Mouse (Mus musculus) MEL (cell line): ENCODE measurements around the gene Med12l. TPM values are rescaled to one million over a fixed set of nuclear protein-coding genes. Genes with fewer than 3 reads are reported as not detected.

Experiments
- DNase-seq: peaks from one replicate; pipeline ENCODE4 v3.0.0; 2011; ENCODE audit warnings: low read depth, low spot score
- H3K27ac ChIP-seq: 2 replicates; pipeline ENCODE4 v1.5.1; 2012; ENCODE audit warnings: low read depth, mild to moderate bottlenecking, control low read depth, low read length, moderate library complexity; ENCODE audit not compliant: control insufficient read depth
- H3K27me3 ChIP-seq, 2 experiments: fragments of 150-350 bp in 1 of 2; sonication (generic) in 1 of 2; 2 replicates each; pipeline ENCODE4 v1.6.1; 2012; ENCODE audit warnings: low read length in 2 of 2, mild to moderate bottlenecking in 2 of 2, improper control_type of control experiment in 1 of 2, moderate library complexity in 1 of 2; ENCODE audit not compliant: insufficient read depth in 2 of 2, control insufficient read depth in 1 of 2
- H3K36me3 ChIP-seq, 2 experiments: 2 replicates each; pipeline ENCODE4 v1.6.1; 2012 to 2014; ENCODE audit warnings: low read length in 2 of 2, improper control_type of control experiment in 1 of 2, inconsistent platforms in 1 of 2, mild to moderate bottlenecking in 1 of 2; ENCODE audit not compliant: insufficient read depth in 2 of 2, control insufficient read depth in 1 of 2
- H3K4me1 ChIP-seq, 2 experiments: fragments of 150-350 bp in 1 of 2; sonication (generic) in 1 of 2; 2 replicates each; pipeline ENCODE4 v1.6.1; 2012; ENCODE audit warnings: low read length in 2 of 2, improper control_type of control experiment in 1 of 2, mild to moderate bottlenecking in 1 of 2; ENCODE audit not compliant: insufficient read depth in 2 of 2, control insufficient read depth in 1 of 2
- H3K4me3 ChIP-seq, 2 experiments: fragments of 150-350 bp in 1 of 2; sonication (generic) in 1 of 2; 2 replicates each; pipeline ENCODE4 v1.5.1; 2012; ENCODE audit warnings: low read depth in 2 of 2, low read length in 2 of 2, mild to moderate bottlenecking in 2 of 2, moderate library complexity in 2 of 2, control low read depth in 1 of 2, improper control_type of control experiment in 1 of 2; ENCODE audit not compliant: control insufficient read depth in 1 of 2, insufficient read depth in 1 of 2
- H3K79me2 ChIP-seq: 2 replicates; pipeline ENCODE4 v1.6.1; 2012; ENCODE audit warnings: mild to moderate bottlenecking, low read length, moderate library complexity; ENCODE audit not compliant: control insufficient read depth, poor library complexity, insufficient read depth
- H3K9ac ChIP-seq: 2 replicates; pipeline ENCODE4 v1.6.1; 2012; ENCODE audit warnings: low read depth, mild to moderate bottlenecking, control low read depth, low read length, moderate library complexity; ENCODE audit not compliant: control insufficient read depth, poor library complexity, severe bottlenecking
- H3K9me3 ChIP-seq: fragments of 150-350 bp; sonication (generic); replicated peaks from 2 replicates; pipeline ENCODE4 v1.6.1; 2012; ENCODE audit warnings: mild to moderate bottlenecking, low read length, improper control_type of control experiment, moderate library complexity; ENCODE audit not compliant: insufficient read depth
- BHLHE40 ChIP-seq: IDR thresholded peaks from 2 replicates; pipeline ENCODE4 v1.6.1; 2012; ENCODE audit warnings: low read depth, mild to moderate bottlenecking, inconsistent platforms, low read length, improper control_type of control experiment, borderline replicate concordance
- CHD2 ChIP-seq: IDR thresholded peaks from 2 replicates; pipeline ENCODE4 v1.6.1; 2011; ENCODE audit warnings: low read length, improper control_type of control experiment
- CTCF ChIP-seq, 3 experiments: IDR thresholded peaks in 2 of 3; conservative IDR thresholded peaks in 1 of 3; 2 replicates each; pipeline ENCODE4 v1.5.1; 2011 to 2012; ENCODE audit warnings: low read length in 3 of 3, low read depth in 2 of 3, mild to moderate bottlenecking in 2 of 3, improper control_type of control experiment in 1 of 3, inconsistent platforms in 1 of 3, mixed read lengths in 1 of 3, moderate library complexity in 1 of 3; ENCODE audit not compliant: control insufficient read depth in 1 of 3, insufficient read depth in 1 of 3, poor library complexity in 1 of 3, severe bottlenecking in 1 of 3
- E2F4 ChIP-seq: IDR thresholded peaks from 2 replicates; pipeline ENCODE4 v1.6.1; 2011; ENCODE audit warnings: low read depth, low read length, improper control_type of control experiment, borderline replicate concordance
- ELF1 ChIP-seq: IDR thresholded peaks from 2 replicates; pipeline ENCODE4 v1.6.1; 2014; ENCODE audit warnings: low read depth, mild to moderate bottlenecking, inconsistent platforms, low read length, improper control_type of control experiment, moderate library complexity
- EP300 ChIP-seq, 2 experiments: IDR thresholded peaks; 2 replicates each; pipeline ENCODE4 v1.6.1; 2011; ENCODE audit warnings: improper control_type of control experiment in 2 of 2, low read length in 2 of 2, low read depth in 1 of 2, mild to moderate bottlenecking in 1 of 2
- HCFC1 ChIP-seq: IDR thresholded peaks from 2 replicates; pipeline ENCODE4 v1.6.1; 2012; ENCODE audit warnings: low read depth, mild to moderate bottlenecking, inconsistent platforms, low read length, improper control_type of control experiment, moderate library complexity
- MAX ChIP-seq: IDR thresholded peaks from 2 replicates; pipeline ENCODE4 v1.6.1; 2011; ENCODE audit warnings: low read length, improper control_type of control experiment
- MAZ ChIP-seq: IDR thresholded peaks from 2 replicates; pipeline ENCODE4 v1.6.1; 2012; ENCODE audit warnings: low read depth, mild to moderate bottlenecking, inconsistent platforms, low read length, improper control_type of control experiment
- MXI1 ChIP-seq: IDR thresholded peaks from 2 replicates; pipeline ENCODE4 v1.6.1; 2011; ENCODE audit warnings: mild to moderate bottlenecking, low read depth, low read length, improper control_type of control experiment
- MYB ChIP-seq: IDR thresholded peaks from 2 replicates; pipeline ENCODE4 v1.6.1; 2011; ENCODE audit warnings: mild to moderate bottlenecking, low read depth, low read length, improper control_type of control experiment
- MYC ChIP-seq: IDR thresholded peaks from 2 replicates; pipeline ENCODE4 v1.6.1; 2011; ENCODE audit warnings: low read depth, mild to moderate bottlenecking, low read length, improper control_type of control experiment, moderate library complexity
- NRF1 ChIP-seq: IDR thresholded peaks from 2 replicates; pipeline ENCODE4 v1.6.1; 2014; ENCODE audit warnings: low read depth, mild to moderate bottlenecking, inconsistent platforms, low read length, improper control_type of control experiment, moderate library complexity; ENCODE audit not compliant: poor library complexity, insufficient read depth, severe bottlenecking
- POLR2AphosphoS2 ChIP-seq: IDR thresholded peaks from 2 replicates; pipeline ENCODE4 v1.6.1; 2011; ENCODE audit warnings: low read length, improper control_type of control experiment
- POLR2AphosphoS5 ChIP-seq: IDR thresholded peaks from 2 replicates; pipeline ENCODE4 v1.6.1; 2012; ENCODE audit warnings: low read depth, borderline replicate concordance, mild to moderate bottlenecking, inconsistent platforms, low read length, moderate library complexity, mixed read lengths
- RAD21 ChIP-seq: IDR thresholded peaks from 2 replicates; pipeline ENCODE4 v1.6.1; 2011; ENCODE audit warnings: mild to moderate bottlenecking, low read depth, low read length, improper control_type of control experiment
- RCOR1 ChIP-seq: IDR thresholded peaks from 2 replicates; pipeline ENCODE4 v1.6.1; 2012; ENCODE audit warnings: low read depth, mild to moderate bottlenecking, inconsistent platforms, low read length, improper control_type of control experiment
- SIN3A ChIP-seq: IDR thresholded peaks from 2 replicates; pipeline ENCODE4 v1.6.1; 2012; ENCODE audit warnings: low read length, improper control_type of control experiment, inconsistent platforms
- TAL1 ChIP-seq: IDR thresholded peaks from 2 replicates; pipeline ENCODE4 v1.6.1; 2012; ENCODE audit warnings: mild to moderate bottlenecking, inconsistent platforms, low read length, moderate library complexity, mixed read lengths
- TCF12 ChIP-seq: IDR thresholded peaks from 2 replicates; pipeline ENCODE4 v1.6.1; 2014; ENCODE audit warnings: low read depth, mild to moderate bottlenecking, inconsistent platforms, low read length, improper control_type of control experiment, moderate library complexity
- ZC3H11A ChIP-seq: IDR thresholded peaks from 2 replicates; pipeline ENCODE4 v1.6.1; 2012; ENCODE audit warnings: low read depth, mild to moderate bottlenecking, inconsistent platforms, low read length, improper control_type of control experiment
- ZKSCAN1 ChIP-seq: IDR thresholded peaks from 2 replicates; pipeline ENCODE4 v1.6.1; 2012; ENCODE audit warnings: low read depth, mild to moderate bottlenecking, inconsistent platforms, low read length, improper control_type of control experiment, moderate library complexity
- ZNF384 ChIP-seq: IDR thresholded peaks from 2 replicates; pipeline ENCODE4 v1.6.1; 2012; ENCODE audit warnings: low read depth, mild to moderate bottlenecking, inconsistent platforms, low read length, improper control_type of control experiment
- polyA plus RNA-seq, 2 experiments: library from polyadenylated mRNA; stranded (reverse) in 1 of 2; unstranded in 1 of 2; fragments of >175 nt in 1 of 2; fragments of >200 nt in 1 of 2; gene quantifications; 2 replicates each; pipeline versions ENCODE4 v1.2.1 to v1.2.4; 2012; ENCODE audit warnings: low replicate concordance in 2 of 2, low read depth in 1 of 2; ENCODE audit not compliant: insufficient read length in 2 of 2, insufficient read depth in 1 of 2, missing spikeins in 1 of 2
- total RNA-seq: library from RNA; depleted of rRNA; stranded (reverse); fragments of 300-350 nt; gene quantifications from 2 replicates; pipeline ENCODE4 v1.2.3, GENCODE M21; 2012

The Med12l gene
- total and polyA plus RNA-seq, 3 experiments, result 0.03 TPM; not detected in 2

DNA sequence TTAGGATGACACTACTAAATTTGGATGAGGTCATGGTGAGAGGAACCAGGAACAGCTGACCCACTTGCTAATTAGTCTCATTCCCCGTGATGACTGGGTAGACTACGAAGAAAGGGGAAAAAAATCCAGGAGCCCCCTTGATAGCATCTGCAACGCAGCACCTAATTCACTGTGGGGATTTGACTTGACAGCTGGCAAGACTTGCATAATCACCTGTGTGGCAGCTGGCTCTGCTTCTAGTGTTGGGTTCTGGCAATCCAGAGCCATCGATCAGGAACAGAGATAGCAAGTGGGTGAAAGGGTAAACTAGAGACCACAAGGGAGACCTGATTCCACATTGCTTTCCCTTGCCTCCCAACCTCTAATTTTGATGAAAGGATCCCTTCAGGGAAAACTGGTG, 19.8 kb upstream of the Med12l start:
- no peaks in the 10 kb centered on the region for H3K79me2 ChIP-seq
- H3K36me3 ChIP-seq, result no peaks in the 10 kb centered on the region
- H3K9me3 ChIP-seq, result no peaks in the 10 kb centered on the region
- peaks cover 0 to 9% of the 10 kb centered on the region in 2 experiments; a peak in 2 of 4 replicates for H3K4me1 ChIP-seq
- no peak overlapping the region for H3K27ac ChIP-seq
- H3K9ac ChIP-seq, result no peak overlapping the region
- H3K27me3 ChIP-seq, result no peaks in the 10 kb centered on the region
- H3K4me3 ChIP-seq, result no peak overlapping the region
- no peak for DNase-seq
- no peak for TF ChIP-seq MAX
- TF ChIP-seq ZC3H11A, result no peak
- no peak for TF ChIP-seq MAZ
- TF ChIP-seq POLR2AphosphoS5, result no peak
- no peak for TF ChIP-seq HCFC1
- no peak for TF ChIP-seq MYB
- TF ChIP-seq MYC, result no peak
- TF ChIP-seq CHD2, result no peak
- no peak for TF ChIP-seq CTCF (IDR thresholded peaks at IDR 0.05 in 2 of 3, conservative IDR thresholded peaks at IDR 0.05 in 1 of 3; ENCODE audit: control insufficient read depth in 1 of 3, insufficient read depth in 1 of 3, low read depth in 2 of 3, low read length in 3 of 3, poor library complexity in 1 of 3, severe bottlenecking in 1 of 3)
- TF ChIP-seq E2F4, result no peak
- TF ChIP-seq RCOR1, result no peak
- TF ChIP-seq, all 39 proteins: peak for 0

DNA sequence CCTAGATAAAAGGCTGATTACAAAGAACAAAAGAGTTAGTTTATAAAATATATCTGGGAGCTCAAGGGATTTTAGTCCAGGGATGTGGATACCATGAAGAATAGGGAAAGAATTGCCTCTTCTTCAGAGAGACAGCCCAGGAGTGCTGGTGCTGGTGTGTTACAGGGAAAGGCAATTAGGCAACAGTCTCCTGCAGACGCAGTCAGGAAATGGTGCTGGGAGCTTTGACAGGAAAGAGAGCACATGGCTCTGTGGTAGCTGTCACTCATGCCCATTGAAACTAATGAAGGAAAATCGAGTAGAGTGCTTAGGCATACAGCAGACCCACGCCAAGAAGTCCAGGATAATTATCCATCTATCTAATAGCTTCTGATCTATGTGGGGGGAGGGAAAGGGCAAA, 16.3 kb upstream of the Med12l start:
- no peak overlapping the region for H3K27ac ChIP-seq
- no peaks in the 10 kb centered on the region for H3K4me1 ChIP-seq
- no peaks in the 10 kb centered on the region for H3K27me3 ChIP-seq

DNA sequence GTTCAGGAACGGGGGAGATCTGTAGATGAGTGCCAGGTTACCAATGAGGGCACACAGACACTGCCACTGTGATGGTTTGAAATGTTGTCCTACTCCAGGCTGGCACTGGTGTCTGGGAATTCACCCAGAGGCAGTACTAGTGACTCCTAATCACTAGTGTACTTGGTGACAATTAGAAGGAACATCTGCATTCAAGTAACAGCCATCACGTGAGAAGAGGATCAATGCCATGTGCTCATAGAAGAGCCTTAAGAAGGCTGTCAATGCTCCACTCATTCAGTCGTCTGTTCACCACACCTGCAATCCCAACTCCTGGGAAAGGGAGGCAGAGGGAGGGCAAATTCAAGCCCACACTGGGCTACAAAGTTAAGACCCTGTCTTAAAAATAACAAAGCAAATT, 15.1 kb upstream of the Med12l start:
- H3K27ac ChIP-seq, result no peak overlapping the region
- no peaks in the 10 kb centered on the region for H3K79me2 ChIP-seq
- no peak overlapping the region for H3K4me3 ChIP-seq
- no peaks in the 10 kb centered on the region for H3K27me3 ChIP-seq
- no peaks in the 10 kb centered on the region for H3K36me3 ChIP-seq
- no peaks in the 10 kb centered on the region for H3K9me3 ChIP-seq
- TF ChIP-seq MXI1 (no peak), ZKSCAN1 (no peak), MAX (no peak), SIN3A (no peak), E2F4 (no peak), POLR2AphosphoS2 (no peak), ZC3H11A (no peak), ZNF384 (no peak), EP300 (IDR thresholded peaks at IDR 0.05; ENCODE audit: low read depth in 1 of 2, low read length in 2 of 2) (no peak), NRF1 (no peak), POLR2AphosphoS5 (no peak)
- TF ChIP-seq, all 39 proteins: peak for 0
- Histone ChIP-seq H3K9ac (no peak overlapping the region), H3K4me1 (no peaks in the 10 kb centered on the region)
- DNase-seq, result no peak

More for the DNA sequence above, 16.3 kb upstream of the Med12l start:
- Histone ChIP-seq H3K79me2 (no peaks in the 10 kb centered on the region), H3K9ac (no peak overlapping the region), H3K4me3 (no peak overlapping the region), H3K36me3 (no peaks in the 10 kb centered on the region), H3K9me3 (no peaks in the 10 kb centered on the region)
- no peak for DNase-seq
- no peak for TF ChIP-seq TAL1
- no peak for TF ChIP-seq ZC3H11A
- no peak for TF ChIP-seq E2F4
- TF ChIP-seq CHD2, result no peak
- no peak for TF ChIP-seq TCF12
- no peak for TF ChIP-seq ELF1
- no peak for TF ChIP-seq EP300 (IDR thresholded peaks at IDR 0.05; ENCODE audit: low read depth in 1 of 2, low read length in 2 of 2)
- no peak for TF ChIP-seq RAD21
- TF ChIP-seq MYB, result no peak
- no peak for TF ChIP-seq BHLHE40
